Mouse (Mus musculus): ENCODE data around the gene Abca1.

Gene Abca1

GRCm38 (mm10) chr4:53148817-53149216 is 10.9 kb downstream of the Abca1 start:
- no peak for DNase-seq

GRCm38 (mm10) chr4:53147454-53147853 is 12.2 kb downstream of the Abca1 start:
- DNase-seq, result no peak

GRCm38 (mm10) chr4:53147046-53147445 is 12.6 kb downstream of the Abca1 start:
- no peak for DNase-seq

- no peak for DNase-seq
Measured at GRCm38 (mm10) chr4:53146227-53146949, 13.3 kb downstream of the Abca1 start.

GRCm38 (mm10) chr4:53145434-53146168 is 14.1 kb downstream of the Abca1 start:
- no peak for DNase-seq

GRCm38 (mm10) chr4:53144571-53144970 is 15.1 kb downstream of the Abca1 start:
- peak; percentile 76 to 83 for DNase-seq

GRCm38 (mm10) chr4:53144021-53144420 is 15.7 kb downstream of the Abca1 start:
- DNase-seq, result no peak

GRCm38 (mm10) chr4:53140678-53141077 is 19.0 kb downstream of the Abca1 start:
- DNase-seq, result no peak

- DNase-seq, result no peak
Measured at GRCm38 (mm10) chr4:53139495-53139894, 20.2 kb downstream of the Abca1 start.

- DNase-seq, result no peak
Measured at GRCm38 (mm10) chr4:53138974-53139373, 20.7 kb downstream of the Abca1 start.

GRCm38 (mm10) chr4:53137087-53137486 is 22.6 kb downstream of the Abca1 start:
- DNase-seq, result no peak

GRCm38 (mm10) chr4:53134816-53135215 is 24.9 kb downstream of the Abca1 start:
- DNase-seq, result no peak

GRCm38 (mm10) chr4:53133995-53134394 is 25.7 kb downstream of the Abca1 start:
- DNase-seq, result no peak

GRCm38 (mm10) chr4:53131538-53131937 is 28.2 kb downstream of the Abca1 start:
- no peak for DNase-seq

- DNase-seq, result no peak
Measured at GRCm38 (mm10) chr4:53130622-53131517, 28.8 kb downstream of the Abca1 start.

GRCm38 (mm10) chr4:53129716-53130301 is 29.9 kb downstream of the Abca1 start:
- DNase-seq, result no peak

GRCm38 (mm10) chr4:53127266-53127665 is 32.4 kb downstream of the Abca1 start:
- DNase-seq, result no peak

GRCm38 (mm10) chr4:53126794-53127193 is 32.9 kb downstream of the Abca1 start:
- DNase-seq, result no peak

GRCm38 (mm10) chr4:53124837-53125490 is 34.7 kb downstream of the Abca1 start:
- DNase-seq, result no peak

GRCm38 (mm10) chr4:53122310-53122709 is 37.4 kb downstream of the Abca1 start:
- no peak for DNase-seq

- no peak for DNase-seq
Measured at GRCm38 (mm10) chr4:53121516-53122227, 38.0 kb downstream of the Abca1 start.

- no peak for DNase-seq
Measured at GRCm38 (mm10) chr4:53121084-53121483, 38.6 kb downstream of the Abca1 start.

Data from cerebellum, postnatal 36 days (tissue).